8 mouse cellular contexts compared by ENCODE assay signal in the genomic region with DNA sequence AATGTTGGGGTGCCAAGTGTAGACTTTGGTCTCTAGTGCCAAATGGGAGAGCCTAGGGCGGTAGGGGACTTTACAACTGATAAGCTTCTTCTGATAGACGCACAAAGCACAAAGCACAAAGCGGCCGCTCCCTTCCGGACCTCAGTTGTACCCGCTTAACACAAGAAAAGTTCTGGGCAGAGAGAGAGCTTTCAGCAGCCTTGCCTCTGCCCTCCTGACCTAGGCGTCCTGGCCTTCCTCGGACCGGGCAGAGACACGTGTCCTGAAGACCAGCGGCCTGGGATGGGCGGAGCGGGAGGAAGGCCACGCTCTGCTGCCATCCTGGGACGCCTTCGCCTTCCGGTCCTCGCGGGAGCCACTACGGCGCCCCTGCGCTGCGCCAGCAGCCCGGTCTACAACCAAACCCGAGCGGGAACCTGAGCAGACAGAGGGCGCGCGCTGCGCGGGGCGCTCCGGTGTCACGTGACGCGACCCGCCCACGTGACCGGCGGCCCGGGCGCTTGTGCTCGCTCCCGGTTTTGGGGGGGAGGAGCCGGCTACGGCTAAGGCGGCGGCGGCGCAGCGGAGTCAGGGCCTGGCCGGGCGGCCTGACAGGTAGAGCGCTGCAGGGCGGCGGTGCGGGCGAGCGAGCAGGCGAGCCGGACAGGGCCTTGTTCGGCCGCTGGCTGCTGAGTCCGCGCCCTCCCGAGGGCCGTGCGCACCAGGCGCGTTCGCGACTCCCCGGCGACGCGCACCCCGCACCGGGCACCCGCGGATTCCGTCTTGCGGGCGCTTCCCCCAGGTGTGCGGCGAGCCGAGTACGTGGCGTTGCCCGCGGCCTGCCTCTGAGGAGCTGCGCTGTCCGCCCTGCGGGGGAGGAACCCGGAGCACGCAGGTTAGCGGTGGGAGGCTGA. TPM values are rescaled to one million over a fixed set of nuclear protein-coding genes. Genes with fewer than 3 reads are reported as not detected.
DNase-seq lines count a peak whose midpoint lies in the region; ATAC-seq and TF ChIP-seq lines count a peak whose summit lies in the region.

TSS of gene Rcbtb1 (plus strand) at position 499 of the 893 bp plus-strand sequence.

- TF ChIP-seq RAD21 in CH12.LX (IDR thresholded peaks at IDR 0.05; ENCODE audit: low read depth, low read length): no peak

- peak; percentile 80 for DNase-seq in CH12.LX (ENCODE audit: extremely low read depth)
- DNase-seq in c-Kit-positive CD71-positive TER-119-negative erythroid progenitor cells, embryonic 14.5 days (ENCODE audit: low read depth): peak; percentile 80
- peak; percentile 97 for DNase-seq in forebrain, embryonic 11.5 days (ENCODE audit: low spot score)
- peak; percentile 95 to 97 for DNase-seq in kidney, postnatal 36 days
- peak; percentile 78 for DNase-seq in telencephalon, adult 2 months (ENCODE audit: low read depth, low spot score)

- H3K27ac ChIP-seq in CH12.LX (ENCODE audit: insufficient read depth, low read depth): peak within 1 kb of the TSS; percentile 56
- H3K27ac ChIP-seq in forebrain, embryonic 11.5 days (ENCODE audit: low read depth, low read length): peak within 1 kb of the TSS; percentile 97
- H3K27ac ChIP-seq in heart, embryonic 16.5 days (ENCODE audit: low read length): peak within 1 kb of the TSS; percentile 91
- H3K27ac ChIP-seq in liver, embryonic 15.5 days (replicated peaks): peak within 1 kb of the TSS; percentile 87
- peak within 1 kb of the TSS; percentile 97 for H3K27ac ChIP-seq in neural tube, embryonic 12.5 days

- peaks cover 2 to 36% of the 10 kb centered on the region in 2 experiments for H3K4me1 ChIP-seq in CH12.LX (ENCODE audit: control insufficient read depth in 1 of 2, insufficient read depth in 2 of 2)
- peaks cover 8% of the 10 kb centered on the region; the same call in 1 of the 2 replicates for H3K4me1 ChIP-seq in forebrain, embryonic 11.5 days (replicated peaks; ENCODE audit: control insufficient read depth, insufficient read depth, low read length)
- H3K4me1 ChIP-seq in heart, embryonic 16.5 days (ENCODE audit: control insufficient read depth, insufficient read depth, low read length): peaks cover 2% of the 10 kb centered on the region; the same call in 1 of the 2 replicates
- peaks cover 34% of the 10 kb centered on the region for H3K4me1 ChIP-seq in liver, embryonic 15.5 days (replicated peaks)
- peaks cover 34% of the 10 kb centered on the region for H3K4me1 ChIP-seq in neural tube, embryonic 12.5 days

- peak within 1 kb of the TSS; percentile 84 to 97 (median 92) for H3K4me3 ChIP-seq in CH12.LX (replicated peaks in 1 of 3; ENCODE audit: low read depth in 2 of 3, low read length in 2 of 3, poor library complexity in 1 of 3)
- peak within 1 kb of the TSS; percentile 80 for H3K4me3 ChIP-seq in forebrain, embryonic 11.5 days (ENCODE audit: low read depth, low read length)
- H3K4me3 ChIP-seq in heart, embryonic 16.5 days (ENCODE audit: low read length): peak within 1 kb of the TSS; percentile 91
- peak within 1 kb of the TSS; percentile 88 for H3K4me3 ChIP-seq in liver, embryonic 15.5 days (replicated peaks)
- H3K4me3 ChIP-seq in neural tube, embryonic 12.5 days: peak within 1 kb of the TSS; percentile 79

- peak in 1 of 2 experiments; percentile 52; a peak in 2 of 4 replicates for TF ChIP-seq CTCF in CH12.LX (conservative IDR thresholded peaks at IDR 0.05 in 1 of 2, IDR thresholded peaks at IDR 0.05 in 1 of 2; ENCODE audit: low read depth in 2 of 2, low read length in 2 of 2)

- WGBS in forebrain, embryonic 11.5 days: under 1% methylated on average over 84 of the region's 96 CpGs
- WGBS in heart, embryonic 16.5 days: under 1% methylated on average over 94 of the region's 96 CpGs
- under 1% methylated on average over 96 of the region's 96 CpGs for WGBS in liver, embryonic 15.5 days (ENCODE audit: insufficient replicate concordance)
- under 1% methylated on average over 96 of the region's 96 CpGs for WGBS in neural tube, embryonic 12.5 days

- H3K4me2 ChIP-seq in CH12.LX (ENCODE audit: insufficient read depth, low read depth, poor library complexity, severe bottlenecking): peak within 1 kb of the TSS; percentile 57
- peak within 1 kb of the TSS; percentile 74 for H3K4me2 ChIP-seq in forebrain, embryonic 11.5 days (ENCODE audit: low read depth, low read length, severe bottlenecking)
- peak within 1 kb of the TSS; percentile 94 for H3K4me2 ChIP-seq in heart, embryonic 16.5 days (ENCODE audit: low read depth, low read length)
- peak within 1 kb of the TSS; percentile 85 for H3K4me2 ChIP-seq in liver, embryonic 15.5 days
- peak within 1 kb of the TSS; percentile 72 for H3K4me2 ChIP-seq in neural tube, embryonic 12.5 days (replicated peaks)

- H3K36me3 ChIP-seq in CH12.LX (replicated peaks in 1 of 2; ENCODE audit: control insufficient read depth in 1 of 2, insufficient read depth in 1 of 2, low read length in 1 of 2): peaks cover 0 to 5% of the 10 kb centered on the region in 2 experiments
- H3K36me3 ChIP-seq in forebrain, embryonic 11.5 days (ENCODE audit: control insufficient read depth, insufficient read depth, low read length): no peaks in the 10 kb centered on the region
- H3K36me3 ChIP-seq in heart, embryonic 16.5 days (ENCODE audit: control insufficient read depth, insufficient read depth): no peaks in the 10 kb centered on the region
- H3K36me3 ChIP-seq in liver, embryonic 15.5 days (replicated peaks): no peaks in the 10 kb centered on the region
- no peaks in the 10 kb centered on the region for H3K36me3 ChIP-seq in neural tube, embryonic 12.5 days

- TF ChIP-seq EP300 in CH12.LX (IDR thresholded peaks at IDR 0.05; ENCODE audit: low read length): no peak

- peak within 1 kb of the TSS; percentile 88 for H3K9ac ChIP-seq in CH12.LX (ENCODE audit: insufficient read depth, low read depth)
- peak within 1 kb of the TSS; percentile 97 for H3K9ac ChIP-seq in forebrain, embryonic 11.5 days (ENCODE audit: low read length)
- peak within 1 kb of the TSS; percentile 94 for H3K9ac ChIP-seq in heart, embryonic 16.5 days (ENCODE audit: low read length)
- peak within 1 kb of the TSS; percentile 82 for H3K9ac ChIP-seq in liver, embryonic 15.5 days
- peak within 1 kb of the TSS; percentile 90 for H3K9ac ChIP-seq in neural tube, embryonic 12.5 days

- H3K9me3 ChIP-seq in CH12.LX (replicated peaks; ENCODE audit: low read length): peaks cover 6% of the 10 kb centered on the region
- H3K9me3 ChIP-seq in forebrain, embryonic 11.5 days (ENCODE audit: control insufficient read depth, low read length): no peaks in the 10 kb centered on the region
- no peaks in the 10 kb centered on the region for H3K9me3 ChIP-seq in heart, embryonic 16.5 days (replicated peaks; ENCODE audit: control insufficient read depth, low read length)
- H3K9me3 ChIP-seq in liver, embryonic 15.5 days (replicated peaks): no peaks in the 10 kb centered on the region
- H3K9me3 ChIP-seq in neural tube, embryonic 12.5 days: no peaks in the 10 kb centered on the region

- H3K27me3 ChIP-seq in CH12.LX (replicated peaks): peaks cover 5% of the 10 kb centered on the region
- no peaks in the 10 kb centered on the region for H3K27me3 ChIP-seq in forebrain, embryonic 11.5 days (ENCODE audit: control insufficient read depth, insufficient read depth, low read length)
- H3K27me3 ChIP-seq in heart, embryonic 16.5 days (ENCODE audit: control insufficient read depth, insufficient read depth, low read length): no peaks in the 10 kb centered on the region
- H3K27me3 ChIP-seq in liver, embryonic 15.5 days: no peaks in the 10 kb centered on the region
- no peaks in the 10 kb centered on the region for H3K27me3 ChIP-seq in neural tube, embryonic 12.5 days (replicated peaks)

- peak; percentile 82 for TF ChIP-seq POLR2A in CH12.LX (IDR thresholded peaks at IDR 0.05; ENCODE audit: low read depth, low read length)

- dilution Hi-C loops in CH12.LX (cut with MboI; ENCODE audit: extremely low pct_ligation_motif_present, extremely low pct_unique_long_range_greater_than_20kb, low sequenced_read_pairs): no loop called here

- ATAC-seq in forebrain, embryonic 11.5 days (replicated peaks; ENCODE audit: low FRiP score): peak; percentile 97
- peak; percentile 92 for ATAC-seq in heart, embryonic 16.5 days (replicated peaks; ENCODE audit: extremely low read depth, insufficient read depth, low FRiP score)
- peak; percentile 92 for ATAC-seq in liver, embryonic 15.5 days (ENCODE audit: insufficient read depth)
- ATAC-seq in neural tube, embryonic 12.5 days (ENCODE audit: low FRiP score, low read depth): peak; percentile 97

- peaks cover 9% of the 10 kb centered on the region for H3K79me2 ChIP-seq in CH12.LX (replicated peaks; ENCODE audit: control insufficient read depth, extremely low read depth, insufficient read depth, poor library complexity, severe bottlenecking)

- in situ Hi-C loops in CH12.LX (cut with MboI; ENCODE audit: low pct_ligation_motif_present, low pct_unique_long_range_greater_than_20kb, low sequenced_read_pairs): no loop called here

TF ChIP-seq in CH12.LX, 34 proteins besides CTCF, POLR2A, EP300 and RAD21 (continues in another document):
- TF ChIP-seq MYC (IDR thresholded peaks at IDR 0.05; ENCODE audit: low read depth, low read length) (0 out of 2 replicates have a peak, but pooled peaks have one; percentile 58), MAZ (IDR thresholded peaks at IDR 0.05; ENCODE audit: low read depth, low read length) (0 out of 2 replicates have a peak, but pooled peaks have one; percentile 22), JUND (conservative IDR thresholded peaks at IDR 0.05; ENCODE audit: low read depth, low read length) (no peak), ELF1 (IDR thresholded peaks at IDR 0.05; ENCODE audit: low read depth, low read length) (peak; percentile 69; the same call in 1 of the 2 replicates), CHD2 (IDR thresholded peaks at IDR 0.05; ENCODE audit: low read length) (peak; percentile 45; the same call in 1 of the 2 replicates), MAX (IDR thresholded peaks at IDR 0.05; ENCODE audit: low read length) (peak; percentile 96), SIN3A (IDR thresholded peaks at IDR 0.05; ENCODE audit: low read length) (peak; percentile 48; the same call in 1 of the 2 replicates), MEF2A (IDR thresholded peaks at IDR 0.05; ENCODE audit: borderline replicate concordance, low read depth, low read length) (peak; percentile 58; the same call in 1 of the 2 replicates), USF1 (IDR thresholded peaks at IDR 0.05; ENCODE audit: low read depth, low read length) (peak; percentile 100), POLR2AphosphoS2 (IDR thresholded peaks at IDR 0.05; ENCODE audit: low read depth, low read length) (no peak), MAFK (IDR thresholded peaks at IDR 0.05; ENCODE audit: insufficient replicate concordance, low read length) (no peak)

RNA-seq across cellular contexts. Expression of gene Rcbtb1, which starts in this region (rescaled TPM):
- total RNA-seq in CH12.LX (2012; rRNA removed): 24.5 and 26.0 TPM in 2 replicates
- 31.7 and 33.1 TPM in 2 replicates for total RNA-seq in CH12.LX (2014; rRNA removed)
- 34.9 and 41.7 TPM in 2 replicates for polyA plus RNA-seq in CH12.LX (2012; ENCODE audit: insufficient read length, low read depth)
- polyA plus RNA-seq in forebrain, embryonic 11.5 days (2014; fragmentation: Nextera tagmentation; extraction: Ambion mirVana): 133 and 148 TPM in 2 replicates
- 16.0 and 16.7 TPM in 2 replicates for polyA plus RNA-seq in heart, embryonic 16.5 days (2015; fragmentation: Nextera tagmentation; extraction: Ambion mirVana)
- polyA plus RNA-seq in liver, embryonic 15.5 days (2015; fragmentation: Nextera tagmentation; extraction: Ambion mirVana): 18.5 and 23.0 TPM in 2 replicates
- 98.8 and 100 TPM in 2 replicates for polyA plus RNA-seq in neural tube, embryonic 12.5 days (2016; fragmentation: Nextera tagmentation; extraction: Ambion mirVana)

Comparison
In these comparisons a context has a peak if more than half of its experiments do, and no peak if none do; other contexts are left out.
1. Peak in every context shown above with its lines: DNase-seq, ATAC-seq, H3K4me3 ChIP-seq and H3K27ac ChIP-seq.